Mouse (Mus musculus) CH12.LX (cell line): ENCODE data around the gene Sema4g. TPM values are rescaled to one million over a fixed set of nuclear protein-coding genes. Genes with fewer than 3 reads are reported as not detected.
"Not testable (repeated sequence)": the region's sequence is repeated elsewhere in the genome, so short reads cannot be mapped to it uniquely, and the experiment has no call there.

ENCODE experiments used
- DNase-seq: peaks from one replicate; pipeline ENCODE4 v3.0.0-alpha.2; 2013; ENCODE audit errors: extremely low read depth
- H3K27ac ChIP-seq: 2 replicates; pipeline ENCODE4 v1.5.1; 2012; ENCODE audit warnings: low read depth, mild to moderate bottlenecking, control low read depth, moderate library complexity; ENCODE audit not compliant: insufficient read depth
- H3K27me3 ChIP-seq: replicated peaks from 2 replicates; pipeline ENCODE3; 2012; ENCODE audit warnings: inconsistent platforms
- H3K36me3 ChIP-seq, 2 experiments: replicated peaks in 1 of 2; 2 replicates each; pipeline versions ENCODE3 to v1.6.1; 2012; ENCODE audit warnings: inconsistent platforms in 1 of 2, low read length in 1 of 2, mild to moderate bottlenecking in 1 of 2, mixed read lengths in 1 of 2, moderate library complexity in 1 of 2; ENCODE audit not compliant: control insufficient read depth in 1 of 2, insufficient read depth in 1 of 2
- H3K4me1 ChIP-seq, 2 experiments: 2 replicates each; pipeline ENCODE4 v1.6.1; 2012; ENCODE audit warnings: inconsistent platforms in 1 of 2, moderate library complexity in 1 of 2; ENCODE audit not compliant: insufficient read depth in 2 of 2, control insufficient read depth in 1 of 2
- H3K4me2 ChIP-seq: 2 replicates; pipeline ENCODE4 v1.6.1; 2012; ENCODE audit warnings: low read depth, mild to moderate bottlenecking, control low read depth; ENCODE audit not compliant: poor library complexity, insufficient read depth, severe bottlenecking
- H3K4me3 ChIP-seq, 3 experiments: fragments of 150-350 bp in 1 of 3; sonication (generic) in 1 of 3; replicated peaks in 1 of 3; 2 replicates each; pipeline versions ENCODE3 to v1.5.1; 2011 to 2012; ENCODE audit warnings: low read depth in 2 of 3, low read length in 2 of 3, mild to moderate bottlenecking in 2 of 3, moderate library complexity in 2 of 3, control low read depth in 1 of 3, improper control_type of control experiment in 1 of 3, inconsistent platforms in 1 of 3, mixed read lengths in 1 of 3; ENCODE audit not compliant: poor library complexity in 1 of 3
- H3K79me2 ChIP-seq: replicated peaks from 2 replicates; pipeline ENCODE4 v1.6.1; 2012; ENCODE audit warnings: mild to moderate bottlenecking, moderate library complexity; ENCODE audit not compliant: control insufficient read depth, poor library complexity, insufficient read depth, severe bottlenecking; ENCODE audit errors: extremely low read depth
- H3K9ac ChIP-seq: 2 replicates; pipeline ENCODE4 v1.6.1; 2012; ENCODE audit warnings: low read depth, mild to moderate bottlenecking, control low read depth, moderate library complexity; ENCODE audit not compliant: insufficient read depth
- H3K9me3 ChIP-seq: replicated peaks from 2 replicates; pipeline ENCODE3; 2012; ENCODE audit warnings: low read length, inconsistent platforms, mixed read lengths
- BHLHE40 ChIP-seq: IDR thresholded peaks from 2 replicates; pipeline ENCODE4 v1.6.1; 2011; ENCODE audit warnings: mild to moderate bottlenecking, low read depth, low read length, improper control_type of control experiment
- CHD1 ChIP-seq: IDR thresholded peaks from 2 replicates; pipeline ENCODE4 v1.6.1; 2012; ENCODE audit warnings: low read depth, low read length, improper control_type of control experiment, inconsistent platforms
- CTCF ChIP-seq, 2 experiments: IDR thresholded peaks in 1 of 2; conservative IDR thresholded peaks in 1 of 2; 2 replicates each; pipeline ENCODE4 v1.5.1; 2011 to 2012; ENCODE audit warnings: low read depth in 2 of 2, low read length in 2 of 2, improper control_type of control experiment in 1 of 2, inconsistent platforms in 1 of 2, mild to moderate bottlenecking in 1 of 2, moderate library complexity in 1 of 2
- E2F4 ChIP-seq: IDR thresholded peaks from 2 replicates; pipeline ENCODE4 v1.6.1; 2011; ENCODE audit warnings: low read depth, low read length, improper control_type of control experiment; ENCODE audit not compliant: insufficient replicate concordance
- ELF1 ChIP-seq: IDR thresholded peaks from 2 replicates; pipeline ENCODE4 v1.6.1; 2014; ENCODE audit warnings: low read depth, mild to moderate bottlenecking, inconsistent platforms, low read length, improper control_type of control experiment
- ETS1 ChIP-seq: conservative IDR thresholded peaks from 2 replicates; pipeline ENCODE4 v1.6.1; 2012; ENCODE audit warnings: low read depth, mild to moderate bottlenecking, inconsistent platforms, low read length, improper control_type of control experiment, moderate library complexity
- GABPA ChIP-seq: IDR thresholded peaks from 2 replicates; pipeline ENCODE4 v1.6.1; 2012; ENCODE audit warnings: low read depth, low read length, improper control_type of control experiment, inconsistent platforms; ENCODE audit not compliant: insufficient replicate concordance
- IRF4 ChIP-seq: IDR thresholded peaks from 2 replicates; pipeline ENCODE4 v1.6.1; 2014; ENCODE audit warnings: low read depth, mild to moderate bottlenecking, inconsistent platforms, low read length, improper control_type of control experiment
- JUN ChIP-seq: IDR thresholded peaks from 2 replicates; pipeline ENCODE4 v1.6.1; 2011; ENCODE audit warnings: low read depth, mild to moderate bottlenecking, low read length, improper control_type of control experiment, moderate library complexity; ENCODE audit not compliant: insufficient read depth
- JUND ChIP-seq: conservative IDR thresholded peaks from 2 replicates; pipeline ENCODE4 v1.6.1; 2011; ENCODE audit warnings: low read depth, low read length, improper control_type of control experiment
- KAT2A ChIP-seq: IDR thresholded peaks from 2 replicates; pipeline ENCODE4 v1.6.1; 2012; ENCODE audit warnings: low read length, improper control_type of control experiment, inconsistent platforms; ENCODE audit not compliant: insufficient replicate concordance
- MAX ChIP-seq: IDR thresholded peaks from 2 replicates; pipeline ENCODE4 v1.6.1; 2011; ENCODE audit warnings: low read length, improper control_type of control experiment
- MEF2A ChIP-seq: IDR thresholded peaks from 2 replicates; pipeline ENCODE4 v1.6.1; 2014; ENCODE audit warnings: low read depth, mild to moderate bottlenecking, inconsistent platforms, low read length, improper control_type of control experiment, borderline replicate concordance
- MXI1 ChIP-seq: IDR thresholded peaks from 2 replicates; pipeline ENCODE4 v1.6.1; 2011; ENCODE audit warnings: mild to moderate bottlenecking, low read depth, low read length, improper control_type of control experiment
- NRF1 ChIP-seq: IDR thresholded peaks from 2 replicates; pipeline ENCODE4 v1.6.1; 2014; ENCODE audit warnings: low read depth, mild to moderate bottlenecking, inconsistent platforms, low read length, improper control_type of control experiment, moderate library complexity
- RAD21 ChIP-seq: IDR thresholded peaks from 2 replicates; pipeline ENCODE4 v1.6.1; 2011; ENCODE audit warnings: low read depth, mild to moderate bottlenecking, low read length, improper control_type of control experiment, moderate library complexity
- SIN3A ChIP-seq: IDR thresholded peaks from 2 replicates; pipeline ENCODE4 v1.6.1; 2012; ENCODE audit warnings: low read length, improper control_type of control experiment, inconsistent platforms
- SMC3 ChIP-seq: IDR thresholded peaks from 2 replicates; pipeline ENCODE4 v1.6.1; 2011; ENCODE audit warnings: low read depth, low read length, improper control_type of control experiment
- TBP ChIP-seq: conservative IDR thresholded peaks from 2 replicates; pipeline ENCODE4 v1.6.1; 2011; ENCODE audit warnings: low read depth, low read length, improper control_type of control experiment
- UBTF ChIP-seq: IDR thresholded peaks from 2 replicates; pipeline ENCODE4 v1.6.1; 2012; ENCODE audit warnings: low read depth, mild to moderate bottlenecking, inconsistent platforms, low read length, improper control_type of control experiment, moderate library complexity
- ZC3H11A ChIP-seq: IDR thresholded peaks from 2 replicates; pipeline ENCODE4 v1.6.1; 2012; ENCODE audit warnings: low read depth, mild to moderate bottlenecking, inconsistent platforms, low read length, improper control_type of control experiment
- ZMIZ1 ChIP-seq: IDR thresholded peaks from 2 replicates; pipeline ENCODE4 v1.6.1; 2012; ENCODE audit warnings: low read depth, mild to moderate bottlenecking, inconsistent platforms, low read length, improper control_type of control experiment
- ZNF384 ChIP-seq: IDR thresholded peaks from 2 replicates; pipeline ENCODE4 v1.6.1; 2012; ENCODE audit warnings: low read depth, low read length, improper control_type of control experiment, inconsistent platforms
- dilution Hi-C: fragments of 300-500 bp; cut with MboI; formaldehyde crosslinking; loops from 2 replicates; pipeline ENCODE4 v1.14.3; 2020; ENCODE audit warnings: low sequenced_read_pairs; ENCODE audit not compliant: extremely low pct_unique_long_range_greater_than_20kb, extremely low pct_ligation_motif_present
- in situ Hi-C: fragments of 300-500 bp; cut with MboI; formaldehyde crosslinking; loops from 3 replicates; pipeline ENCODE4 v1.14.3; 2019; ENCODE audit warnings: low sequenced_read_pairs, low pct_ligation_motif_present, low pct_unique_long_range_greater_than_20kb, mixed read lengths
- polyA plus RNA-seq: library from polyadenylated mRNA; unstranded; fragments of >175 nt; gene quantifications from 2 replicates; pipeline ENCODE4 v1.2.1, GENCODE M21; 2012; ENCODE audit warnings: low read depth; ENCODE audit not compliant: insufficient read length
- total RNA-seq, 2 experiments: library from RNA; depleted of rRNA; stranded (reverse); fragments of 300-350 nt in 1 of 2; fragments of >200 nt in 1 of 2; gene quantifications; 2 replicates each; pipeline ENCODE4 v1.2.3; 2012 to 2014

Sema4g gene
- total and polyA plus RNA-seq, 3 experiments = 0.71 to 8.4 (median 1.1) TPM

- dilution Hi-C loops = no loop called here
- Histone ChIP-seq H3K27ac (no peak overlapping the region), H3K36me3 (no peaks in the 10 kb centered on the region), H3K4me1 (peaks cover 4 to 6% of the 10 kb centered on the region in 2 experiments; a peak in 2 of 4 replicates), H3K79me2 (no peaks in the 10 kb centered on the region), H3K27me3 (peaks cover 42% of the 10 kb centered on the region), H3K4me3 (no peak overlapping the region), H3K9me3 (no peaks in the 10 kb centered on the region), H3K9ac (no peak overlapping the region), H3K4me2 (no peak overlapping the region)
- TF ChIP-seq ZC3H11A (no peak), ETS1 (no peak), MEF2A (no peak), UBTF (no peak), GABPA (no peak), SIN3A (no peak), JUND (no peak), E2F4 (no peak), BHLHE40 (no peak), MAX (no peak), JUN (no peak), IRF4 (no peak), CTCF (conservative IDR thresholded peaks at IDR 0.05 in 1 of 2, IDR thresholded peaks at IDR 0.05 in 1 of 2; ENCODE audit: low read depth in 2 of 2, low read length in 2 of 2) (peak in 1 of 2 experiments; percentile 72; a peak in 2 of 4 replicates), KAT2A (no peak), TBP (no peak), MXI1 (no peak), CHD1 (no peak), ELF1 (no peak), NRF1 (no peak), RAD21 (peak; percentile 45), SMC3 (peak; percentile 45), ZNF384 (no peak), ZMIZ1 (no peak)
- in situ Hi-C loops = loop anchor here (25.0 kb wide), 1 partner anchor 450 kb away; no protein-coding TSS in a partner anchor
- no peak for DNase-seq
These were observed 48.0 kb downstream of the Sema4g start for GRCm38 (mm10) chr19:45036867-45037266.

- H3K4me2 ChIP-seq, H3K9ac ChIP-seq, H3K4me1 ChIP-seq, H3K79me2 ChIP-seq, dilution Hi-C loops, DNase-seq, H3K36me3 ChIP-seq, H3K27ac ChIP-seq, H3K4me3 ChIP-seq, H3K9me3 ChIP-seq: not testable (repeated sequence)
- in situ Hi-C loops = loop anchor here (25.0 kb wide), 1 partner anchor 451 kb away; no protein-coding TSS in a partner anchor
- H3K27me3 ChIP-seq = peaks cover 55% of the 10 kb centered on the region
These were observed 49.3 kb downstream of the Sema4g start for GRCm38 (mm10) chr19:45038198-45038597.
